Mouse (Mus musculus) liver, adult (tissue): Measurements from ENCODE around the gene Ubxn1.

ENCODE experiments used
- GATA4 ChIP-seq: IDR thresholded peaks from 2 replicates; pipeline ENCODE4 v1.6.1; 2014; ENCODE audit warnings: mild to moderate bottlenecking, low read length; ENCODE audit not compliant: insufficient replicate concordance

Ubxn1 gene

DNA sequence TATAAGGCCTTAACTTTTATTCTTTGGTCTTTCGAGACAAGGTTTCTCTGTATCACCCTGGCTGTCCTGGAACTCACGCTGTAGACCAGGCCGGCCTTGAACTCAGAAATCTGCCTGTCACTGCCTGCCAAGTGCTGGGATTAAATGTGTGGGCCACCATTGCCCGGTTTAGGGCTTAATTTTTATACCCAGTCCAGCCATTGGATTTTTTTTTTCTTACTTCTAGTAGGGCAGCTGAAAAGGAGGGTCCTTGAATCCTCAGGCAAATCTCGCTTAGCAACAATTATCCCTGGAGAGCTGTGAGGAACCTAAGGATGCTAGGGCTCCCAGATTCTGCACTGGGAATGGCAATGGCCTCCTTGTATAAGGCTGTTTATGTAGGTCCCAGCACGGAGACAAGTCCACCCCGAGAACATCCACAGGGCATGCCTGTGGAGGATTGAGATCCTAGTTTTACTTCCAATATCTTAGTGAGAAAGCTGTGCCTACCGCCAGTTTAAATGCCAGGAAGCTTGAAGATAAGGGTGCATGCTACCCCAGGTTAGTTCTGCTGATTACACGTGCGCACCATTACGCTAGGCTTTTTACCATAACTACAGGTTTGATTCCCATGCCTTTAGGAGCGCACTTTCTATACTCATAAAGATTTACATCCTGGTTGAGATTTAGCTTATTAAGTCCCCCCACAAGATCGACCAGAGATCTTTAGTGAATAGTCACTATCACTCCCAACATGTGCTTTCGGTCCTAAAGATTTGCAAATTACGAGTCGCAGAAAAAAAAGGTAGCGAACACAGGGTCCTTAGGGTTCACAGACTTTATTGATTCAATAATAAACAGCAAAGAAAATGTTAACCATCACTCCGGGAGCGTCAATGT, 16.5 kb downstream of the Ubxn1 start:
- TF ChIP-seq GATA4, result no peak

DNA sequence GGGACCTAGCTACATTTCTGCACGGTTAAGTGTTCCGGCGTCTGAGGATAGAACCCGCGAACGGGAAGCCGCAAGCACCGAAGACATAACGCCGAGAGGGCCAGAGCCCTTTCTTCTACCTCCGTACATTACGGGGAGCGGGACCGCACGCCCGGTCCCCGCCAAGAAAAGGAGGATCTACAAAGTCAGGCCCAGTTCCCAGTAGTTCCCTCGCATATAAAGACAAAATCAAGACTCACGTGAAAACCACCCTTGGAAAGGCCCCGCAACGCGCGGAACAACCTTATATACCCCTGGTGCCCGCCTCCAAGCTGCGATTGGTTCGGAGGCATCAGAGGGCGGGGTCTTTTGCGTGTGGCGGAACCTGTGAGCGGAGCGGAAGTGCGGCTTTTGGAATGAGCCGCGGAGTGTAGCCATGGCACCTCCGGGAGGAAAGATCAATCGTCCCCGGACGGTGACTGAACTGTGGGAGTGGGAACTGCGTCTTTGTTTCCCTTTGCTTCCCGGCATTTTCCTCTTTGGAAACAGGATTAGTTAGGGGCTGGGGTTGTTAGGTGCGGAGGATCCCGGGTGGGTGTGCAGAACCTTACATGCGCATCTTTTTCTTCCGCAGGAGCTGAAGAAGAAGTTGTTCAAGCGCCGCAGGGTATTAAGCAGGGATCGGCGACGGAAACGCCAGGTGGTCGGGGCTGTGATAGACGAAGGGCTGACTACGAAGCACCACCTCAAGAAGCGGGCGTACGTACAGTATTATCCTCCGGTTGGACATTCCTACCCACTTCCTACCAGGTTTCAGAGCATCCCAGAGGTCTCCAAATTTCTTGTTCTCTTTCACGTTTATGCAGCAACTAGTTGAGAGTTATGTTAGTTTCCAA, 17.5 kb downstream of the Ubxn1 start, which contains the start of the genes 1810009A15Rik and Gm49416:
Gene 1810009A15Rik, plus strand, starts transcription at position 343 of the 875 bp plus-strand sequence.
Gene Gm49416, plus strand, starts transcription at position 416 of the 875 bp plus-strand sequence.
- no peak; the same call in 1 of the 2 replicates for TF ChIP-seq GATA4

DNA sequence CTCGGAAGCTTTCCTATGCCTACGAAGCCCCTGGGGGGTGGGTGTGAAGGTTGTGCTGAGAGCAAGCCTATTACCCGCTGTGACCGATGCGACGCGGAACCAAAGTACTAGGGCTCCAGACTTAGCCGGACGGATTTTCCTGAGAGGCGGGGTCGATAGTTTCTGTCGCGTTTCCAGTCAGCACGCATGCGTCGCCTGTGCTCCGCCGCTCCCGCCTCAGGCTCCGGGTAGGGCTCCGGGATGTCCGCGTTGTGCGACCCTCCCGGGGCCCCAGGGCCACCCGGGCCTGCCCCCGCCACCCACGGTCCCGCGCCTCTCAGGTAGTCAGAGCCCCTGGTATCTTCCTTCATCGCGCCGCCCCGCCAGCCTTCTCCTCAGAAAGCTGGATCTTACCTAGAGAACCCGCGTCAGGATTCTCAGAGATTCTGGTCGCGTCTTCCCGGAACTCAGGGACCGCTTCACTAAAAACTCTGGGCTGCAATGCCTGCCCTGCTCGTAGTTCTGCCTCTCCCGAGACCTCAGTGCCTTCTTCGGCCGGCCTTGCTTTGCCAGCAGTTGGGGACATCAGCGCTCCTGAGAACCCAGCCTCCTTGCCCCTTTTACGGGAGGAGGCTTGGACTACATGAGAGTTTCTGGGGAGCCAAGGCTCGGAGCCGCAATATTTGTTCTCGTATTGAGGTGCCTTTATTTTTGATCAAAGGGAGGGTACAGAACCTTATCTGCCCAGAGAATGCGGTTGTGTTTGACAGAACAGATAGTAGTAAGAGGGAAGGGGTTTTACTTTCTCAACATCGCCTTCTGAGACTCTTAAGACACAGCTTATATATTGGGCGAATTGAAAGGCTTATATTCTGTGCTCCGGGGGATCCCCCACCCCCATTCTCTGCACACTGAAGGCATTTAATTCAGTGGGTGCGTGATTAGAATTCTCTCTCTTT, 21.8 kb downstream of the Ubxn1 start, which contains the start of gene Ints5:
Gene Ints5, plus strand, starts transcription at position 177 of the 938 bp plus-strand sequence.
- TF ChIP-seq GATA4, result no peak

DNA sequence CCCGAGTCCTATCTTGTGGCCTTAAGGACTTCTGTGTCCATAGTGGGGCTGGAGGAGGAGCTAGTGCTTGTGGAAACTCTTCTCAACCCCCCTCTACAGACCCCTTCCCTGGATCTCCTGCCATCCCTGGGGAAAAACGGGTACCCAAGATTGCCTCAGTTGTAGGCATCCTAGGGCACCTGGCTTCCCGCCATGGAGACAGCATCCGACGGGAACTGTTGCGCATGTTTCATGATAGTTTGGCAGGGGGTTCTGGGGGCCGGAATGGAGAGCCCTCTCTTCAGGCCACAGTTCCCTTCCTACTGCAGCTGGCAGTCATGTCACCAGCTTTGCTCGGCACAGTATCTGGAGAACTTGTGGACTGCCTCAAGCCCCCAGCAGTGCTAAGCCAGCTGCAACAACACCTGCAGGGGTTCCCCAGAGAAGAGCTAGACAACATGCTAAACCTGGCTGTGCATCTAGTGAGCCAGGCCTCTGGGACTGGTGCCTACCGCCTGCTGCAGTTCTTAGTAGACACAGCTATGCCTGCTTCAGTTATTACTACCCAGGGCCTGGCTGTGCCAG, 24.2 kb downstream of the Ubxn1 start:
- no peak for TF ChIP-seq GATA4

DNA sequence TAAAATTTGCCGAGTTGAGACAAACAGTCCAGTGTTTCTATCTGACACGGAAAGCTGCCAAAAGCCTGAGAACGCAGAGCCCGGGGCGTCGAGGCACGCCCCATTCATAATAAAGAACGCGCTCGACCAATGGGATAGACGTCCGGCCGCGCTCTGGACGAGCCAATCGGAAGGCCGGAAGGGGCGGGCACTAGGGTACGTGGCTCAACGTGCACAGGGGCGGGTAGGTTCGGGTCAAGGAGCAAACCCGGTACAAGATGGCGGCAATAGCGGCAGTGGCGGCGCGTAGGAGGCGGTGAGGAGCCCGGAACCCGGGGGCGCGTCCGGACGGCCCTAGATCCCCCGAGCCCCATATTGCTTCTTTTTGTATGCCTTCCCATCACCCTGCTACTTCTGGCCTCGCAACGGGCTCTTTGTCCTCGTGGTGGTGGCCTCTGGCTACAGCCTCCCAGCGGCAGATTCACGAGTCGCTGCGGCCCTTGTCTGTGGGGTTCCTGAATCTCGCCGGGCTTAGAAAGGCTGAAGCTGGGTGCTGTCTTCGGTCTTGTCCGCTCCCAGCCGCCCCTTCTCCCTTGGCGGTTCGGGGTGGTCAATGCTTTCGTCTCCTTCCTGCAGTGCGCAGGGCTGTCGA, 26.7 kb downstream of the Ubxn1 start, which contains the start of gene Ganab:
Gene Ganab, plus strand, starts transcription at position 207 of the 631 bp plus-strand sequence.
- no peak; the same call in 1 of the 2 replicates for TF ChIP-seq GATA4

DNA sequence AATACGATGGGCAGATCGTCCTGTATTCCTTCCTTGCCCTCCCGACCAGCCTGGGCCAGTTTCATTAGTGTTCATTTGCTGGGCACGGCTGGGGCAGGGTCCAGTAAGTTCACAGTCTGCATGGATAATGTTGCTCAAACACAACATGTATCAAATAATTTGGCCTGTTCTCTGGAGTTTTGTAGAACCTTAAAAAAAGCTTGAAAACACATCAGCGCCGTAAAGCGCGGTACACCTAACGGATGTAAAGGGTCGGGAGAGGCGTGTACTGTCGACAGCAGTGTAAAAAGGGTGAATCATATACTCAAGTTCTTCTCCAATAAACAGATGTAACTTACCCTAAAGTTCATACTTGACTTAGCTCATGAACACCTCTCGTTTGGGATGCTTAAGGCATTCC, 27.3 kb downstream of the Ubxn1 start:
- no peak for TF ChIP-seq GATA4

DNA sequence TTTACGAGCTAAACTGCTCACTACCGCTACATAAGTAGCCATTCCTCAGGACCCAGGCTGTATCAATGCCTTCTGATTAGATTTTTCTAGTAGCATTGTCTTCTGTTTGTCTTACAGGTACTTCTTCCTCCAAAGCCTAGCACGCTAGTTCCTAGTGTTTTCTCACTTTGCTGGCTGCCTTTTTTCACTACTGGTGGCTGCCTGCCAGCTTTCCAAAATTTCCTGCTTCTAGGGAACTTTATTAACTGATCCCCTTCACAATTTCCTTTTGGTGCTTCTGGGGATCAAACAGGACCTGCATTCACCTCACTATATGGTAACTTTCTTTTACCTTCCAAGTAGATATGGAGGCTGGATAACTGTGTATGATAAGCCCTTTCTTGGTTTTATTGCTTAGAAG, 27.8 kb downstream of the Ubxn1 start:
- TF ChIP-seq GATA4, result no peak

DNA sequence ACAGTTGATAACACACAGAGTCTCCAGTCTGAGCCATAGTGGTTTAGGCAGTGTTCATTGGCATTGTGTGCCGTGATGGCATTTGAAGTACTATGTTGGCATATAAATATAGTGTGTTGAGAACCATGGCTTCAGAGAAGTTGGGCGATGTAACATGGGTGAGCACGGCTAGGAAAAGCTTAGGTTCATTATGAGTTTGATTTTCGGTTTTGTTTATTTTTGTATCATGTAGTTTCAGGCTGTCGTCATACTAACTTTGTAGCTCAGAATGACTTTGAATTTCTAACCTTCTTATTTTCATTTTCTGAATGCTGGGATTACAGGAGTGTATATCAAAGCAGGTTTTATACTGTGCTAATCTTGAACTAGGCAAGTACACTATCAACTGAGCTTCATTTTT, 32.1 kb downstream of the Ubxn1 start:
- no peak for TF ChIP-seq GATA4

DNA sequence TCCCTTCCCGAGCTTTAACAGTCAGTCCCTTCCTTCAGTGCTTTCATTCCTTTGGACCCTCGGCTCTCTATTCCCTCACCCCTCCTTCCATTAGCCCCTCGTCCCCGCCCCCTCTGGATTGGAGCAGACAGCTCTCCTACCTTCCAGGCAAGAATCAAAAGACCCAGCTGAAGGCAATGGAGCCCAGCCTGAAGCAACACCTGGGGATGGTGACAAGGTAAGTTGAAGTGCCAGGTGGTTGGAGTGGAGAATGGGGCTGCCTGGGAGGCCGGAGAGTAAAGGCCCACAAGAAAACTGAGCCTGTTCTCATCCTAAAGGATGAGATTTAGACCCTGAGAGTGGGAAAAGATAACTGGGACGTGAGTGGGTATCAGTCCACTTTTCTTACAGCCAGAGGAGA, 37.2 kb downstream of the Ubxn1 start:
- no peak for TF ChIP-seq GATA4

DNA sequence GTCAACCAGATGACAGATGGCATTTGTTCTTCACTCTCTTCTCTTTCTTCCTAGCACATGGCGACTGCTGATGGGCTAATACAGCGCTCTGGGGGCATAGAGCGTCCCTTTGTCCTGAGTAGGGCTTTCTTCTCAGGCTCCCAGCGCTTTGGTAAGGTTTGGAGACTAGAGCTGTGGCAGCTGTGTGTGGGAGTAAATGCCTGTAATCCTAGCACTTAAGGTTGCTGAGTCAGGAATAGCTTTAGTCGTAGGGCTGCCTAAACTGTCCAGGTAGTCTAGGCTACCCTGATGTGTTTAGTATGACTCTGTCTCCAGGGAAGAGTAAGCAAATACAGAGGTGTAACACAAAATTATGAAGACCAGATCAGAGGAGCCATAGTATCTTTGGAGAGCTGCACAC, 40.5 kb downstream of the Ubxn1 start:
- no peak for TF ChIP-seq GATA4

DNA sequence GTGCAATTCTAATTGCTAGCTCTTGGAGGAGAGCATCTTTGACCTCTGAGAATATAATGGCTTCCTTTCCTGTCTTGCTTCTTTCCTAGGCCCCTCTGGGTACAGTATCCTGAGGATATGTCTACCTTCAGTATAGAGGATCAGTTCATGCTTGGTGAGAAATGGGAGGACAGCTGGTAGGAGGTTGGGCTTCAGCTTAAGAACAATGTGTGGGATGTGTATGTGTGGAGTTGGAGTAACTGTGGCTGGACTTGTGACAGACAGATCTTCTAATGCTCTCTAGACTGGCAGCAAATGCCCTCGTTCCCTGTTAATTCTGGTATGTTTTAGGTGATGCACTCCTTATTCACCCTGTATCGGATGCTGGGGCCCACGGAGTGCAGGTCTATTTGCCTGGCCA, 42.9 kb downstream of the Ubxn1 start:
- TF ChIP-seq GATA4, result no peak

DNA sequence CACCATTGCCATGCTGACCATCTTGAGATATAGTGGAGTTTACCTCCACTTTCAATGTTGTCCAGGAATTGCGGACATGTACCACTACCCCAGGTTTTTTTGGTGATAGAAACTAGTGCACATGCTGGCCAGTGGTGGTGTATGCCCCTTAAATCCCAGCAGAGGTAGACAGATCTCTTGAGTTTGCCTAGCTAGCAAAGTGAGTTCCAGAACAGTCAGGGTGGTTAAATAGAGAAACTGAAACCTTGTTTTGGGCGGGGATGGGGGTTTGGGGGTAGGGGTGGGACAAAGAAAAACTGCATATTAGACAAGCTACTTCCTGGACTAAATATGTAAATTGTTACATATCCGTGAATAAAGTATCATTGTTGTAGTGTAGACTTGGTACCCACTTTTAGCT, 47.7 kb downstream of the Ubxn1 start:
- no peak for TF ChIP-seq GATA4

DNA sequence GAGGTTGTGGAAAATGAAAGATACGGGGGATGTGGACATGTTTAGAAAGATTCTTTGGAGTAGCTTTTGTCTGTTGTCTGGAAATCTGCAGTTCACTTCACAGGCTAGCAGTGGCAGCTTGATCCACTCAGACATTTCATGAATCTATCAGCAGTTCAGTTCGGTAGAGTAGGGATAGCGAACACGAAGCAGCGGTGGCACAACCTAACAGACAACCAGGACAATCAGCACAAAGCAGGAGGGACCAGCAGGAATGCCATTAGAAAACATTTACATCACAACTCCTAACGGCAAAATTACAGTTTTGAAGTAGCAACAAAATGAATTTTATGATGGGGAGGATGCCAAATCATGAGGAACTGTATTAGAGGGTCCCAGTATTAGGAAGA, 48.4 kb downstream of the Ubxn1 start:
- no peak for TF ChIP-seq GATA4

DNA sequence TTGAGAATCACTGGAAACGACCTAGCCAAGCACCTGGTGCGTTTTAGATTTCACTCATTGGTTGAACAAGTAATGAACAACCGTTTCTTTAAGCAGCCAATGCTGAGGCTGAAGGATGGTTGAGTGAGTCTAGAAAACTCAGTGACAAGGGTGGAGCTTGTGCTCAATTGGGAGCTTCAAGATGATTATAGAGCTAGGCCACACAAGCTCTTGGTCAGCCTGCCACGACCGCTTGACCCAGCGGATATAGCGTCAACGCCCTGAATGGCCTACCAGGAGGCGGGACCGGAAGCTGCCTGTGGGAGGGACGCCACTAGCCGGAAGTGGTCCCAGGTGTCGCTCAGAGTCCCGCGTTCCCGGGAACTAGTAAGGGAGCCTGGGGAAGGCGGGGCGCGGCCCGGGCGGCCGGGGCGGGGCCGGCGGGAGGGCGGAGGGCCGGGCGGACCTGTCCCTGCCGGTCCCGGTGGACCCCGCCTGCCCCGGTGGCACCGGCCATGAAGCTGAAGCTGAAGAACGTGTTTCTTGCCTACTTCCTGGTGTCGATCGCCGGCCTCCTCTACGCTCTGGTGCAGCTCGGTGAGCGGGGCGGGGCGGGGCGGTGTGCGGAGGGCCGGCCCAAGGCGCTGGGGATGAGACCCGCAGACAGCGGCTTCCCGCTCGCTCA, 48.9 kb downstream of the Ubxn1 start, which contains the start of gene B3gat3:
Gene B3gat3, plus strand, starts transcription at position 302 of the 664 bp plus-strand sequence.
- no peak for TF ChIP-seq GATA4
